Mouse (Mus musculus) G1E (cell line): Measurements from ENCODE around the gene Lhfpl3. TPM values are rescaled to one million over a fixed set of nuclear protein-coding genes. Genes with fewer than 3 reads are reported as not detected.

ENCODE experiments used
- ATAC-seq: 2 replicates; pipeline ENCODE4 v1.8.0; 2016; ENCODE audit warnings: mild to moderate bottlenecking; ENCODE audit not compliant: insufficient number of reproducible peaks, poor library complexity, low FRiP score, severe bottlenecking; ENCODE audit errors: extremely low read depth
- DNase-seq: peaks from one replicate; pipeline ENCODE4 v3.0.0; 2012; ENCODE audit warnings: low spot score
- H3K27me3 ChIP-seq: 2 replicates; pipeline ENCODE4 v1.6.1; 2012; ENCODE audit warnings: mild to moderate bottlenecking, low read length, inconsistent platforms; ENCODE audit not compliant: insufficient read depth
- H3K36me3 ChIP-seq: replicated peaks from 2 replicates; pipeline ENCODE3; 2012; ENCODE audit warnings: mild to moderate bottlenecking, inconsistent platforms
- H3K4me1 ChIP-seq: 2 replicates; pipeline ENCODE4 v1.6.1; 2012; ENCODE audit warnings: low read depth, low read length, inconsistent platforms, mixed read lengths; ENCODE audit not compliant: insufficient read depth
- H3K4me3 ChIP-seq: 2 replicates; pipeline ENCODE4 v1.5.1; 2012; ENCODE audit warnings: low read depth, mild to moderate bottlenecking, inconsistent platforms, low read length, moderate library complexity, mixed read lengths
- H3K9me3 ChIP-seq: replicated peaks from 2 replicates; pipeline ENCODE4 v1.6.1; 2012; ENCODE audit warnings: inconsistent platforms
- CTCF ChIP-seq: IDR thresholded peaks from 2 replicates; pipeline ENCODE4 v1.5.1; 2012; ENCODE audit warnings: low read depth, low read length, inconsistent platforms, mixed read lengths
- GATA1 ChIP-seq: IDR thresholded peaks from 2 replicates; pipeline ENCODE4 v1.6.1; 2012; ENCODE audit warnings: borderline replicate concordance, low read length, inconsistent platforms, mixed read lengths
- GATA2 ChIP-seq: IDR thresholded peaks from 2 replicates; pipeline ENCODE4 v1.6.1; 2012; ENCODE audit warnings: low read depth, low read length, inconsistent platforms, borderline replicate concordance
- POLR2AphosphoS5 ChIP-seq: IDR thresholded peaks from 2 replicates; pipeline ENCODE4 v1.6.1; 2012; ENCODE audit warnings: low read depth, low read length, inconsistent platforms; ENCODE audit not compliant: insufficient replicate concordance
- TAL1 ChIP-seq: conservative IDR thresholded peaks from 2 replicates; pipeline ENCODE4 v1.6.1; 2012; ENCODE audit warnings: low read depth, low read length, inconsistent platforms, mixed read lengths
- polyA plus RNA-seq: library from polyadenylated mRNA; stranded (reverse); fragments of >175 nt; gene quantifications from 2 replicates; pipeline ENCODE4 v1.2.3, GENCODE M21; 2012
- total RNA-seq, 2 experiments: library from RNA; stranded (forward) in 1 of 2; stranded (reverse) in 1 of 2; fragments of 200-1000 nt in 1 of 2; fragments of >200 nt in 1 of 2; fragmentation: Nextera tagmentation in 1 of 2; gene quantifications; 2 replicates each; pipeline ENCODE4 v1.2.3; 2014 to 2017

Lhfpl3 gene
- total and polyA plus RNA-seq, 3 experiments = 0.05 TPM; not detected in 2

- Histone ChIP-seq H3K27me3 (no peaks in the 10 kb centered on the region), H3K4me3 (no peak overlapping the region), H3K4me1 (no peaks in the 10 kb centered on the region), H3K9me3 (no peaks in the 10 kb centered on the region), H3K36me3 (no peaks in the 10 kb centered on the region)
- ATAC-seq (no peak), DNase-seq (no peak)
- TF ChIP-seq POLR2AphosphoS5 (no peak), GATA2 (no peak), CTCF (0 out of 2 replicates have a peak, but pooled peaks have one; percentile 12), GATA1 (no peak), TAL1 (no peak)
These were observed 115.5 kb downstream of the Lhfpl3 start for GRCm38 (mm10) chr5:22861399-22861798.

DNA sequence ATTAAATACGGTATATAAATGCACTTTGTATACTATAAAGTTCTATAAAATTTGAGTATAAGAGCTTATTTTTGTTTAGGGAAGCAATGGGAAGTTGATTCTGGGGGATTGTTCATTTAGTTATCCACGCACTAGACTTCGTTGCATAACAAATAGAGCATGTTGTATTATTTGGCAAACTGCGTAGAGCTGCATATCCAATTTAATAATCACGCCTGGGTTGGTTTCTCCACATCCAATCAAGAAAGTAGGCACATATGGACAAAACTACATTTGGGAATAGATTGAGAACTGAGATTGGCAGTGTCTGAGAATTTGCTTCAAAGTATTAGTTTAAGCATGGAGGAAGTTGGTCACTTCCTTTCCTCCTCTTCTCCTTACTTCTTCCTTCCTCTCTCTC is 123.2 kb downstream of the Lhfpl3 start:
- Histone ChIP-seq H3K4me3 (no peak overlapping the region), H3K36me3 (no peaks in the 10 kb centered on the region), H3K27me3 (no peaks in the 10 kb centered on the region), H3K9me3 (no peaks in the 10 kb centered on the region), H3K4me1 (no peaks in the 10 kb centered on the region)
- no peak for ATAC-seq
- TF ChIP-seq TAL1 = no peak
- TF ChIP-seq GATA2 = no peak
- no peak for TF ChIP-seq CTCF
- no peak for TF ChIP-seq GATA1
- no peak for TF ChIP-seq POLR2AphosphoS5
- no peak for DNase-seq

- Histone ChIP-seq H3K4me3 (no peak overlapping the region), H3K36me3 (no peaks in the 10 kb centered on the region), H3K4me1 (no peaks in the 10 kb centered on the region), H3K27me3 (no peaks in the 10 kb centered on the region; the same call in 1 of the 2 replicates), H3K9me3 (no peaks in the 10 kb centered on the region)
- TF ChIP-seq GATA1 = no peak
- TF ChIP-seq POLR2AphosphoS5 = no peak
- TF ChIP-seq CTCF = no peak
- no peak for TF ChIP-seq GATA2
- no peak for TF ChIP-seq TAL1
- no peak for DNase-seq
- no peak for ATAC-seq
These were observed 126.6 kb downstream of the Lhfpl3 start for GRCm38 (mm10) chr5:22872417-22872816.

DNA sequence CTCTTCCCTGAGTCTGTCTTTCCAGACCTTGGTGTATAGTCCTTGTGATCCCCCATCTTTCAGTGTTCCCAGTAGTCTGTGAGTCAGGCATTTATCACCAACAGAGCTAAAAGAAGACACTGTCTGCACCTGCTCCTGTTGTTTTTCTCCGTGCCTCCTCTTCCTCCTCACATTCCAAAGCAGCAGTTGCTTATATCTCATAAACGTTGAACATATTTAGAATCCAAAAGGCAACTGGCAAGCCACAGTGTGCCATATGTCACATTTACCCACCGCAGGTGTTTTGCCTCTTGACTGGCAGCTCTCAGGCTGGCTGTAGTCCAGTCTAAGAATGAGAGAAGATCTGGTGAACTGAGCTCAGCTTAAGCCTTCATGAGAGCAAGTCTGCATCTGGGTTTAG is 142.5 kb downstream of the Lhfpl3 start:
- no peaks in the 10 kb centered on the region for H3K4me1 ChIP-seq
- TF ChIP-seq POLR2AphosphoS5 = no peak
- TF ChIP-seq TAL1 = no peak
- no peak for TF ChIP-seq GATA2
- no peak for TF ChIP-seq CTCF
- no peak for TF ChIP-seq GATA1
- H3K27me3 ChIP-seq = no peaks in the 10 kb centered on the region
- H3K9me3 ChIP-seq = no peaks in the 10 kb centered on the region
- ATAC-seq (no peak), DNase-seq (no peak)
- no peak overlapping the region for H3K4me3 ChIP-seq
- no peaks in the 10 kb centered on the region for H3K36me3 ChIP-seq

DNA sequence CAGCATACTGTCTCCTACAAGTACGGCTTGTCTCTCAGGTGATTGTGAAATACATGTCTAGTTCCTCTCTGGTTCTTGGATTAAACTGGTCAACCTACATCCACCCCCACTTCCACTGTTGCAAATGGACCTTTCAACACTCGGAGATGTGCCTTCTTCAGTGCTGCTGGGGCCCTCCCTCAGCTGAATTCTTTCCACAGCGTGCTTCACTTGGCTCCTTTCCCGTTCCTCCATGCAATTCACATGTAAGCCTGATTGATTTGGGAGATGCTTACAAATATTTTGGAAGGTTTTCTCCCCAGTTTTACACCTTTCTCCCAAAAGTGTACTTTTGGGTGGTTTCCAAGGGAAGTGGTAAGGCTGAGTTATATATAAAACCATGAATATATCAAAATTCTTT is 143.6 kb downstream of the Lhfpl3 start:
- ATAC-seq (no peak), DNase-seq (no peak)
- Histone ChIP-seq H3K36me3 (no peaks in the 10 kb centered on the region), H3K4me1 (no peaks in the 10 kb centered on the region), H3K4me3 (no peak overlapping the region), H3K9me3 (no peaks in the 10 kb centered on the region), H3K27me3 (no peaks in the 10 kb centered on the region)
- TF ChIP-seq TAL1 = no peak
- TF ChIP-seq POLR2AphosphoS5 = no peak
- TF ChIP-seq CTCF = no peak
- TF ChIP-seq GATA2 = no peak
- no peak for TF ChIP-seq GATA1

DNA sequence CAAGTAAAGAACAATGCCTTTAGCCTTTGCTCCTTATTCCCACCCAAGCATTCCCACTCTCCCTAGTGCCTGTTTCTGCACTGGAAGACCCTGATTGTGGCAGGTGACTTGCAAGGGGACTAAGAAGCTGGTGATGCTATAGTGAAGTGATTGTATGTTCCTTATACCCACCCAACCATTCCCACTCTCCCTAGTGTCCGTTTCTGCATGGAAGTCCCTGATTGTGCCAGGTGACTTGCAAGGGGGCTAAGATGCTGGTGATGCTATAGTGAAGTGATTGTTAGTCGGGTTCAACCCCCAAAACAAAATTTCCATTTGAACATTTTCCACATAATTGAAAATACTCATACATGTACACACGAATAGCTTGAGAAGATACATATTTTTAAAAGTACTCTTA is 151.4 kb downstream of the Lhfpl3 start:
- no peaks in the 10 kb centered on the region for H3K27me3 ChIP-seq
- no peak for TF ChIP-seq GATA1
- TF ChIP-seq CTCF = no peak
- no peak for TF ChIP-seq TAL1
- TF ChIP-seq POLR2AphosphoS5 = no peak
- no peak for TF ChIP-seq GATA2
- no peak for ATAC-seq
- no peaks in the 10 kb centered on the region for H3K36me3 ChIP-seq
- H3K4me3 ChIP-seq = no peak overlapping the region
- no peaks in the 10 kb centered on the region for H3K4me1 ChIP-seq
- DNase-seq = no peak
- H3K9me3 ChIP-seq = no peaks in the 10 kb centered on the region
